Mouse (Mus musculus) megakaryocyte-erythroid progenitor cell, adult 5-6 weeks (primary cell): ENCODE data around the gene Filip1l. TPM values are rescaled to one million over a fixed set of nuclear protein-coding genes. Genes with fewer than 3 reads are reported as not detected.

ENCODE experiments used
- ATAC-seq: replicated peaks from 2 replicates; pipeline ENCODE4 v1.8.0; 2016; ENCODE audit warnings: mild to moderate bottlenecking, inconsistent platforms; ENCODE audit not compliant: severe bottlenecking, poor library complexity, low FRiP score, low TSS enrichment
- total RNA-seq, 2 experiments: library from RNA; stranded (forward) in 1 of 2; stranded (reverse) in 1 of 2; fragments of 200-1000, 215-1000 nt in 1 of 2; fragments of >200 nt in 1 of 2; fragmentation: Nextera tagmentation in 1 of 2; gene quantifications; 2 replicates each; pipeline ENCODE4 v1.2.3; 2014 to 2017

The Filip1l gene
- total RNA-seq, 2 experiments from 2014 or later = 0.52 to 0.89 TPM

DNA sequence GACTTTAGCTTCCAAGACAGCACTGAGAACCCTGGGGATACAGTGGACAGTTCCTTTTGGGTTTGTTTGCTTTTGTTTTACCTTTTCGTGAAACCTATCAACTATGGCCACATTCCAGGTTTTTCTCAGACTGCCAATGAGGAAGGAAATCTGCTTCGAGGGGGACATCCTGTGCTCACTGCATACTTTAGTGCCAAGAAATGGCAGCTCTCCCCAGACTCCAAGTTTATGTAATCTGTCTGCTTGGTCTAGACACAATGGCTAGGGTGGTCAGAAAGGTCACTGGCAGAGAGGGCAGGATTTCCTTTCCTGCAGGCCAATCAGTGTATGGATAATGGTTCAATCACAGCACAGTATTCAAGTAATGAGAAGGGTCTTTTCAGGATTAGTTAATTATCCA, 229.1 kb downstream of the Filip1l start:
- ATAC-seq = no peak

GRCm38 (mm10) chr16:57585201-57585600, 232.3 kb downstream of the Filip1l start:
- ATAC-seq = no peak

GRCm38 (mm10) chr16:57593422-57594157, 240.7 kb downstream of the Filip1l start:
- ATAC-seq = peak; percentile 88

GRCm38 (mm10) chr16:57597295-57597957, 244.5 kb downstream of the Filip1l start:
- no peak for ATAC-seq

- ATAC-seq = no peak
Observed at GRCm38 (mm10) chr16:57601031-57601430, 248.1 kb downstream of the Filip1l start.

DNA sequence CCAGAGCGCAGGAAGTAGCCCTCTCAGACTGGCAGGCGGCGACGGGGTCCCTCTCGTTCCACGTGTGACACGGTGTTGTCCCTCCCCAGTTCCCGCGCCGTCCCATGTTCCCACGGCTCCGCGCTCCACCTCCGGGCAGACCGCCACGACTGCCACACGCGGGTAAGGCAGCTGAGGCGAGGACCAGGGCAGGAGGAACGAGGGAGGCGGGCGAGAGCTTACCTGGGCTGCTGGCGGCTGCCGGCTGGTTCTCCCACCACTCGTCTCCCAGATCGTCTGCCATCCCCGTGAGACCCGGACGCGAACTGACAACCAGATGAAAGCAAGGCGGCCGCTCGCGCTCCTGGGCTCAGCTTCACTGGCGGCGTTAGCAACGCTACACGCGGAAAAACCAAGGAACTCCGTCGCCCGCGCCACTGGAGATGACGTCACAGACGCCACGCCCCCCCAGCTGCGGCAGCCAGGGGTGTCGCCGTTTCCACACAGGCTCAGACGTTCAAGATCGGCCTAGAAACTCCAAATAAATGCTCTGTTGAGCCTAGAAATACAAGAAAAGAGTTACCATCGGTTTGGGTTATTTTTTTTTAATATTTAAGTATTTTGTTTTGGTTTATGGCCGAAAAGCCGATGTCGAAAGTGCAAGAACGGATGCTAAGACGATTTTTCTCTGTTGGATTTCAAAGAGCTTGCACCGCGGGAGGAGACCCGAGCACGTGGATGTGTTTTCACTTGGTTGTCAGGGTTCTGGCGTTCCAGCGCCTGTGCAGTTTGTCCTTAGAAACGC, 253.7 kb downstream of the Filip1l start, which contains the start of gene Cmss1:
Gene Cmss1, minus strand, starts transcription at position 421 of the 784 bp plus-strand sequence.
- peak; percentile 95 for ATAC-seq

DNA sequence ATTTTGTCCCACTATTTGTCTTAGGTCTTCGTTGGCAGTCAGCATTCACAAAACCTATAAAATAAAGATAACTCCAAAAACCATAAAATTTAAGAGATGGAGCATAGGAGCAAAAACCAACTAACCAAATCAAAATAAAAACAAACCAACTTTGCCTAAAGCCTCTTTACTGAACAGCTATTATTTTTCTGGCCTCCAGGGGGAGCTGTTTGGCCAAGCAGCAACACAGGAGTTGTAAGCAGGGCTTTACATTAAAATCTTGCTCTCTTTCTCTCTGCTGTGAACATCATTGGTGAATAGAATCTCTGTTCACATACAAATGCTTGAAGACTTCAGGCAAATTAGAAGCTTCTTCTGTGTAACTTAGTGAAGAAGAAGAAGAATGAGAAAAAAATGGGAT, 258.9 kb downstream of the Filip1l start:
- ATAC-seq = peak; percentile 62; the same call in 1 of the 2 replicates

Other genes with a start within 250 kb of the Filip1l start
- 68.5 and 81.7 TPM in 2 replicates for gene Tomm70a, start 231.4 kb upstream of the Filip1l start, total RNA-seq (2014; fragmentation: Nextera tagmentation)
- 75.8 and 84.1 TPM in 2 replicates for gene Tomm70a, start 231.4 kb upstream of the Filip1l start, total RNA-seq (2017)
- gene Nit2, start 185.8 kb upstream of the Filip1l start, total RNA-seq (2014; fragmentation: Nextera tagmentation) = 35.5 and 43.3 TPM in 2 replicates
- gene Nit2, start 185.8 kb upstream of the Filip1l start, total RNA-seq (2017) = 37.1 and 44.1 TPM in 2 replicates
- 22.7 and 31.5 TPM in 2 replicates for gene Tbc1d23, start 121.6 kb upstream of the Filip1l start, total RNA-seq (2014; fragmentation: Nextera tagmentation)
- 7.9 and 42.5 TPM in 2 replicates for gene Tbc1d23, start 121.6 kb upstream of the Filip1l start, total RNA-seq (2017)
- 0.31 TPM in 1 of 2 replicates, not detected in the other for gene Tmem30c, start 60.2 kb upstream of the Filip1l start, total RNA-seq (2014; fragmentation: Nextera tagmentation)
- not detected in 2 replicates for gene Tmem30c, start 60.2 kb upstream of the Filip1l start, total RNA-seq (2017)